Mouse (Mus musculus) heart, adult 10 weeks (tissue): ENCODE data around the gene Mterf2. TPM values are rescaled to one million over a fixed set of nuclear protein-coding genes. Genes with fewer than 3 reads are reported as not detected.

Experiments used
- polyA plus RNA-seq: library from polyadenylated mRNA; stranded (reverse); fragments of 350-450 nt; fragmentation: Illumina TruSeq; extraction: RNeasy Lipid Tissue Mini Kit (QIAGEN cat#74804); gene quantifications from one replicate; pipeline ENCODE4 v1.2.3, GENCODE M21; 2014; ENCODE audit warnings: low read depth, low replicate concordance

The Mterf2 gene
- 37.2 TPM for polyA plus RNA-seq

DNA sequence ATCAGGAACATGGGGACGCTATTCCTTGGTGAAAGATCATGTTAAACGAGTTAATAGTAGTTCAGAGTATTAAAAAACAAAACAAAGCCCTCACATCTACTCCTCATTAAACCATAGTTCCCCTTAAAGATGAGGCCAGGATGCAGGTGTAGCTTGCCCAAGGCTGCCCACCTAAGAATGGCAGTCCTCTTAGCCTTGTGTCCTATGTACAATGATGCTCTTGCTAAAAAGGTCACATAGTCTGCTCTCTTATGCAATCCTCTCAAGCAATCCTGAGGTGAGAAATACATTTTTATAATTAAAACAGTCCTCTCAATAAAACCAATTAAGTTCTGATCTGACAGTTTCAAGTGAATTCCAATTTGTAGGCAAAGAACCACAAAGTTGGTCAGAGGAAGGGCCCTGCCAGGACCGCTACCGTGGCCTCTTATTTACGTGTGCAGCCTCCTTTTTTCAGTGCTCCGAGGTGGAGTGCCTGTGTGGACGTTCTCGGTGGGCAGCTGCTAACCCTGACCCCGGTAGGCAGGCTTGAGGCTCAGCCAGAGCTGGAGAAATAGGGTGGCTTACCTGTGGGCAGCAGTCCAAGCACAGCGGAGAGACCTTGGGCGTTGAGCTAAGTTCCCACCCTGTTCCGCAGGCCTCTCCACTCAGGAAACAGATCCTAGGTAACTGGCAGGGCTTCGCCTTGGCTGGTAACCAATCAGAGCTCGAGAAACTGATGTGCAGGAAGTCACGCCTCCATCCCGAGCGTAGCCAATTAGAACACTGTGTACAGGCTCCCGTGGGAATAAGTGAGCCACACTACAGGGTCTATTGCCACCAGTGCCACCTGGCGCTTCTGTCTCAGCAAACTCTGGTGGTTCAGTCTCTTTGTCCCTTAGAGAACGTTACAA, at the start of gene Mterf2:
Gene Mterf2, minus strand, starts transcription at position 633 of the 893 bp plus-strand sequence.

DNA sequence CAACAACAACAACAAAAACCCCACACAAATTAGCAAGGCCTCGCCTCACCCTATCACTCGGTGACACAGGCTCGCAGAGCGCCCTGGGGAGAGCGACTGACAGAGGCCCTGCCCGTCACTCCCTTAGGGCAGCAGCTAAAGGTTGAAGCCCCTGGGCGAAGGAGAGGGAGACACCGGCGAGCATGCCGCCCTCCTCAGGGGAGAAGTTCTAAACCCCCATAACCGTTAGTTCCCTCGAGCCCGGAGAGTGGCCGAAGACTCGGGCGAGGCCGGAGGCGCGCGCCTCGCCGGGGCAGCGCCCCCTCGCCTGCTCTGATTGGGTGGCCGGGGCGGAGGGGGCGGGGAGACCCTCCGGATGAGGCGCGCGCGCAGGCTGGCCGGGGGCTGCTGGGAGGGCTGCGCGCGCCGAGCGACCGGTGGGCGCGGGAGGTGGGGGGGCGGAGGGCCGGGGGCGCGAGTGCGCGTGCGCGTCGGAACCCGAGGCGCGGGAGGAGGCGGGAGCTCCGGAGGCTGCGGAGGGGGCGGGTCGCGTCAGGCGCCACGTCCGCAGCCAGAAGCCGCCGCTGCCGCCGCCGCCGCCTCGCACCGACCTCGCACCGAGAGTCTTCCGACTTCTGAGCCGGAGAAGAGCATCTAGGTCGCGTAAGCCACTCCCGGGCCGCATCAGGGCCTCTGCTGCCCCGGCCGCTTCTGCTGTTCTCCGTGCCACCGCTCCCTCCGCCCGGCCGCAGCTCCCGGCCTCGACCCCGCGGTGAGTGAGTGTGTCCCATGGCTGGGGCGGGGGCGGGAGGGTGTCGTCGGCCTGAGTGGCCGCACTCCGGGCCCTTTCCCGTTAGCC, 25.4 kb downstream of the Mterf2 start, which contains the start of the genes Fhl4 and Tmem263:
Gene Fhl4, minus strand, starts transcription at position 249 of the 838 bp plus-strand sequence.
Gene Tmem263, plus strand, starts transcription at position 381 of the 838 bp plus-strand sequence.

Other genes with a start within 250 kb of the Mterf2 start
- gene Ric8b, start 210.4 kb downstream of the Mterf2 start, polyA plus RNA-seq: 42.7 TPM
- 0.45 TPM for gene Fhl4, start 25.5 kb downstream of the Mterf2 start, polyA plus RNA-seq
- gene Tmem263, start 25.4 kb downstream of the Mterf2 start, polyA plus RNA-seq: 12.9 TPM
- gene Cry1, start 57.0 kb upstream of the Mterf2 start, polyA plus RNA-seq: 9.9 TPM